Mouse (Mus musculus) G1E (cell line): ENCODE measurements around the gene Tpi1.

Experiments
- CTCF ChIP-seq: IDR thresholded peaks from 2 replicates; pipeline ENCODE4 v1.5.1; 2012; ENCODE audit warnings: low read depth, low read length, inconsistent platforms, mixed read lengths
- GATA1 ChIP-seq: IDR thresholded peaks from 2 replicates; pipeline ENCODE4 v1.6.1; 2012; ENCODE audit warnings: borderline replicate concordance, low read length, inconsistent platforms, mixed read lengths
- GATA2 ChIP-seq: IDR thresholded peaks from 2 replicates; pipeline ENCODE4 v1.6.1; 2012; ENCODE audit warnings: low read depth, low read length, inconsistent platforms, borderline replicate concordance
- POLR2AphosphoS5 ChIP-seq: IDR thresholded peaks from 2 replicates; pipeline ENCODE4 v1.6.1; 2012; ENCODE audit warnings: low read depth, low read length, inconsistent platforms; ENCODE audit not compliant: insufficient replicate concordance
- TAL1 ChIP-seq: conservative IDR thresholded peaks from 2 replicates; pipeline ENCODE4 v1.6.1; 2012; ENCODE audit warnings: low read depth, low read length, inconsistent platforms, mixed read lengths

DNA sequence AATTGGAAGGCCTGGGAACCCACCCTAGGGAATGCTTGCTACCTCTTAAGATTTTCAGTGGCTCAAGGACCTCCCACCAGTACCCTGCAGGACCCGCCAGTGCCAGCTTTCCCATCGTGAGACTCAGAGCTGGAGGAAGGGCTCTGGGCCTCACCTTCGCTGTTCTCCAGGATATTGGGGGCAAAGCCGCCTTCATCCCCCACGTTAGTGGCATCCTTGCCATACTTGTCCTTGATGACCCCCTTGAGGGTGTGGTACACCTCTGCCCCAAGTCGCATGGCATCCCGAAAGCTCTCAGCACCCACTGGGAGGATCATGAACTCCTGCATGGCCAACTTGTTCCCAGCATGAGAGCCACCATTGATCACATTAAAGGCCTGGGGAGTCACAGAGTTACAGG lies 48.1 kb downstream of the Tpi1 start:
- TF ChIP-seq CTCF, result no peak
- TF ChIP-seq POLR2AphosphoS5, result no peak
- TF ChIP-seq GATA1, result no peak
- TF ChIP-seq TAL1, result no peak
- TF ChIP-seq GATA2, result no peak
